Mouse (Mus musculus) right cerebral cortex, adult 18-20 months (tissue): ENCODE results near the gene Eef2k.

Experiments used
- DNase-seq: peaks from one replicate; pipeline ENCODE4 v3.0.0; 2022; ENCODE audit warnings: mixed read lengths

Eef2k gene

DNA sequence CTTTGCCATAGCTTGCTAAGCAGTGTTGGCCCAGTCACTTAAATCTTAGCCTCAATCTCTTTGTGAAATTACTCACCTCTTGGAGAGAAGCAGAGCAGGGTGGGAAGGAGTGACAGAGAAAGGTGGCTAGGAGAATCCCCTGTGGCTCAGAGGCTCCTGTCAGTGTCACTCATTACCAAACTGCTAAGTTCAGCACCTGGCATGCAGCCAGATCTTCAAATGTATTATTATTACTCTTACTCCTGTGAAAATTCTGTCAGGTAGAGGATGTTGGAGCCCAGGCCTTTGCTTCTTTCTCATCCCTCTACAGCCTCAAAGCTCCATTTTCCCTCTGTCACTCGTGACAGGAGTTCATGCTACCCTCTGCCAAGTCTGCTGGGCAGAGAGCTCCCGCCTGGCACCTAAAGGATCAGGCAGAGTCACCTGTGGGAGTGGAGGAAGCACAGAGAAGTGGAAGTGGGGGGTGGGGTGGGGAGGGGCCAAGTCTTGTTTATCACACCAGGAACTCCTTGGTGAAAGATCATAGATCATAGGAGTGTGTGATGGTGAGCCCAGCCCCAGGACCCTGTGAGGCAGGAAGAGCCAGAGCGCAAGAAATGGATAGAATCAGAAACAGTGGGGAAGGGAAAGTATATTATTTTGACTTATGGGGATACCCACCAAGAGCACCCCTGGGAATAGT is 6.3 kb downstream of the Eef2k start:
- no peak for DNase-seq

DNA sequence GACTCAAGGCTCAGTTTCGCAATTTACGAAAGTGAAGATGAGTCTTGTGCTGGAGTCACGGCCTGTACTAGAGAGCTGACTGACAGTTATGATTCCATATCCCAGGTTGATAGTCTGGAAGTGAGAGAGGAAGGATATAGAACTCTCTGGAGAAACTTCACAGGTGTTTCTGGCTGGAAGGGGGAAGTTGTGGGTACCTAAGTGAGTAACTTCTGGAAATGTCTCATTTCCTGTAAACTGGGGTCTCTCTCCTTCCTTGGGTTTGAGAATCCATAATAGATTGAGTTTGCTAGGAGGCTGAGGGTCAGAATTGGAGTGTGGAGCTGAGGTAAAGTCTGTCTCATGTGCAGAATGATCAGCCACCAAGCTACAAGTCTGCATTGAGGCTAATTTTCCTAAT is 7.5 kb downstream of the Eef2k start:
- no peak for DNase-seq

DNA sequence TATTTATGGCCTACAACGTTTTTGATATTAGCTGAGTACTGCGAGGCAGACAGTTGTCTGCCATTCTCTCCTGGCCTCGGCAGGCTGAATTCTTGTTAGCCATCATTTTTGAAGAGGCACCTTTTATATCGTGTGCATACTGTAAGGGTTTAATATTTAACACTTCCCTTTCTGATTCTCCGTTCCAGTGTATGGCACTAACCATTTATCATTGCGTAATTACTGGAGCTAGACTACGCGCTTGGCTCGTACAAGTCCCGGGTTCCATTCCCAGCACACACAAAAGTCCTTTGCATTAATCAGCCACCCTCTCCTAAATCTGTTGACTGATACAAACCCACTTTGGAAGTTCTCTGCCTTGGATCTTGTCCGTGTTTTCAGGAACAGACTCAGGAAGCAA is 17.2 kb downstream of the Eef2k start:
- DNase-seq, result no peak

DNA sequence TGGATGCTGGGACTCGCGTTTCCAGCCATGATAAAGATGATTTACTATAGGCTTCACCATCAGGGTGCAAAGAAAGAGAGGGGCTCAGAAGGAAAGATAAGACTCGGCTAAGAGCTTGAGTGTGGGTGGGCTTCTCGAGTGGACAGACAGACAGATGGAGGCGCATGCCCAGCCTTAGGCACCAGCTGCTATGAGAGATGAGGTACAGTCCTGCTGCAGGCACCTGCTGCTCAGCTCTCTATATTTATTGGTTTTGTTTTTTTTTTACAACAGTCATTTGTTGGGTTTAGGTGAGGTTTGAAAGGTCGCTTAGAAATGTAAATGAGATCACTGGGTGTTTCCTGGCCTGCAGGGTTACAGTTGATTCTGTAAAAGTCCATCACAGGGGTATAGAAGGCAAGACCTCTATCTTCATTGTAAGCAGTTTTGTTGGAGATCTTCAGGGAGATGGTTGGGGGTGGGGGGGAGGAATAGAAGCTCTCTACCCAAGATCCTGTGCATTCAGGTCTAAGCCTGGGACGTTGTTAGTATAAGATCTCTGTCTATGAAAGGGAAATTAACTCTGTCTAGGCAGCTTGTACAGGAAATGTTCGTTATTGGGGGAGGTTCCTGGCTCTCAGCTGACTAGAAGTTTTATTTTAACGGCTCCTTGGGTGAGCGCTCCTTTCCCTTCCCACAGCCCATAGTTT is 18.3 kb downstream of the Eef2k start:
- no peak for DNase-seq

DNA sequence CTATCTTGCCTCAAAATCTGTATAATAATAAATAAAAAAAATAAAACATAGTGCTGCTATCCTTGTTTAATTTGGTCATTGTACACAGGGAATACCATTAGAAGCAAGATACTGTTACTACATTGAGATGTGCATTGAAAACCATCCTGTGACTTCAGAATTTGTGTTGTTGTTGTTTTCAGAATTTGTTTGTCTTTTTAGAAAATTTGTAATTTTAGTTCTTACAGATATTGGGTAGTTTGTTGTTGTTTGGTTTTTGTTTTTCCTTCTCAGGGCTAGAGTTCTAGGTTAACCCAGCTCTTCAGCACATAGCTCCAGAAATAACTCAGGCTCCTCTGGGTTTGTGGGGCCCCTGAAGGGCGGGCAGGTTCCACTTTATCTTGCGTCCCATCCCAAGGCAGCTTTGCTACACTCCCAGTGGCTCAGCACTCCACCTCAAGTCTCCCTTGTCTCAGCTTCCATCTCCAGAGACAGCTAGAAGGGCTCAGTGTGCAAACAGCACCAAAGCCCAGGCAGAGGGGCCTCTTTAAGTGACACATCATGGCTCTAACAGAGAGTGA is 18.9 kb downstream of the Eef2k start:
- no peak for DNase-seq

DNA sequence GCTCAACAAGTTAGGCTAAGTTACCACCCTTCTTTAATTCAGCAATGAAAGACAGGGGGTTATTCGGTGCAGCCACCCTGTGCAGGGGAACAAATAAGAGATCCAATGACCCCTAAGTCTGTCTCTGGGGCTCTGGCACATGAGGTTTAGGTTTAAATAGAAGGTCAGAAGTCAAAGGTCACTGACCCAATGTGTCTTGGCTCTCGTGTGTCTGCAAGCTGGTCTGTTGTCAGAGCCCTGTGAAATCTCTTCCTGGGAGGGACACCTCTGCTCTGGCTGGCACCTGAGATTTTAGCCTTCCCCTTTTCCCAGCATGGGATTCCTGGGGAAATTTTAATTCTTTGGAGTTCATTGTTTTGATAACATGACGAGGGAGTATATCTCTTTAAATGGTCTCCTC is 19.6 kb downstream of the Eef2k start:
- no peak for DNase-seq

DNA sequence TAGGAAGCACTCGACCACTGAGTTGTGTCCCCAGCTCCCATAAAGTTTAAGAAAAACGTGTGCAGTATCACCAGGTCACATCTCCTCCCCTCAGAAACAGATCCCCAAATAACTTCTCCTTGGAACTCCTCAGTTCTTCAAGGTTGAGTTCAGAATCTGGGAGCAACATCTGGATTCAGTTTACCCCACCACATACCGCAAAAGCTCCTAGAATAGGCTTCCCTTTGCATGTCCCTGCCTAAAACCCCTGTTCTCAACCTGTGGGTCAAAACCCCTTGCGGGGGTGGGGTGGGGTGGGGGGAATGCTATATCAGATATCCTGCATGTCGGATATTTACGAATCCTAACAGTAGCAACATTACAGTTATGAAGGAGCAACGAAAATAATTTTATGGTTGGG is 20.0 kb downstream of the Eef2k start:
- DNase-seq, result no peak

DNA sequence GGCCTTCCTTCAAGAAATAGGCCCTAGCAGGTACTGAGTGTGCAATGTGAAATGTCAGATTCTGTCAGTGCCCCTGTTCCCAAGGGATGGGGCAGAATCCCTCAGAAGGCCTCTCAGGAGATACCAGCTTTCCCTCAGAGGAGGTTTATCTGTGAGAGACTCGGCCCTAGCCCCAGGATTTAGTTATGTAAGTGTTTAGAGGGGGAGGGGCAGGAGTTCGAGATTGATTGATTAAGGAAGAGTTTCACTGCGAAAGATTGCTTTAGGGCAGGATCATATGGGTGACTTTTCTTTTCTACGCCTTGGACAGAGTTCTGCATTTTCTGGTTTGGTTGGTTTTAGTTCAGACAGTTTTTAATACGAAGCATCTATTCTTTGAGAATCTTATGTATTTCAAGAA is 20.8 kb downstream of the Eef2k start:
- DNase-seq, result no peak

DNA sequence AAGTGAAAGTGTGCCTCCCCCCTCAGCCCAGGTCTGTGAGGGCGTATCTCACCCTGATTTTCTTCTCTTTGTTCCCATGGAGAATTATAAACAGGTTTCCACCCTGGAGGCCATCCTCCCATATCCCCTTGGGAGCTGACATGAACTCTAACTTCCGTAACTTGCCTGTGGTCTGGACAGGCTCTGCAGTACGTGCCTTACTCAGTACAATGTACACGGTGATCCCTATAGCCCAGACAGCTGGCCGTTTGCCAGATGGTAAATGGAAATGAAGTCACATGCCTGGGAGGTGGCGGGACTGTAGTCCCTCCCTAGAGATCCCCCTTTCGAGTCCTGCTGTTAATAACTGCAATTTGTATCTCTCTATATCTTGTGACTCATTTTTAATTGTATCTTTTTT is 22.5 kb downstream of the Eef2k start:
- DNase-seq, result no peak

DNA sequence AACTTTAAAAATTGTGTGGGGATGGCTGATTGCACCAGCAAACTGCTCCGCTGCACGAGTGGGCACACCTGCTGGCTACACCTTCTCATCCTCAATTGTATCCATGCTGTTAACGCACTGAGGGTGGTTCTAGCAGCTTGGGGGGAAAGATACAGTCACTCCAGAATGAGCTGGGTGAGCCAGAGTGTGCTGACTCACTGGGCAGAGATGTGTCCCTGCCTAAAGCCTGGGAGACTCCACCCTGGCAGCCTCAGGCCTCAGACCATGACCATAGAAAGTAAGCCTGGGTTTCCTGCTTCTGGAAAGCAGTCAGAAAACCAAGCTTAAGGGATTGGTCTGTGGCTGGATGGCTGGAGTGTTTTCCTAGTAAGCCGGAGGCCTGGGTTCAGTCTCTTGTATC is 23.2 kb downstream of the Eef2k start:
- no peak for DNase-seq

DNA sequence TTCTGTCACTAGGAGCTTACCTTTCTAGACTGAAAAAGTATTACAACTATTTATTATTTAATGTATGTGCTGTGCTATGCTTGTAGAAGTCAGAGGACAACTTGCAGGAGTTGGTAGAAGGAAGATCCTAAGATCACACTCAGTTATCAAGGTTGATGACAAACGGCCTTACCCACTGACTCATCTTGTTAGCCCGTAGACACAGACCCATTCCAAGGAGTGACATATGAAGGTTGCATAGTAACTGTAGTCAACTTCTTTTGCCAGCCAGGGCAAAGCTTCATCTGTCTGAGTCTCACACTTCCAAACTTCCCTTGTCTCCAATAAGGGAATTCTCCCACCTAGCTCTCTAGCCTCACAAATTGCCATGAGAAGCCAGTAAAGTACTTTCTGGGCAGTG is 24.1 kb downstream of the Eef2k start:
- no peak for DNase-seq

DNA sequence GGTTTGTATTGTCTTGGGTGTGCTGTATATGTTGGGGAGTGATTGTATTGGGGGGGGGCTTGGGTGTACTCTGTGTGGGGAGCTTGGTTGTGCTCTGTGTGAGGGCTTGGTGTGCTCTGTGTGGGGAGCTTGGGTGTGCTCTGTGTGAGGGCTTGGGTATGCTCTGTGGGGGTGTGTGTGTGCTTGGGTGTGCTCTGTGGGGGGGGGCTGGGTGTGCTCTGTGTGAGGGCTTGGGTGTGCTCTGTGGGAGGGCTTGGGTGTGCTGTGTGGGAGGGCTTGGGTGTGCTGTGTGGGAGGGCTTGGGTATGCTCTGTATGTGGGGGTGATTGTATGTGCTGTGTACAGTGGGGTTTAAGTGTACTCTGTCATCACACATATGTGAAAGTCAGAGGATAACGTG is 25.1 kb downstream of the Eef2k start:
- DNase-seq, result no peak

DNA sequence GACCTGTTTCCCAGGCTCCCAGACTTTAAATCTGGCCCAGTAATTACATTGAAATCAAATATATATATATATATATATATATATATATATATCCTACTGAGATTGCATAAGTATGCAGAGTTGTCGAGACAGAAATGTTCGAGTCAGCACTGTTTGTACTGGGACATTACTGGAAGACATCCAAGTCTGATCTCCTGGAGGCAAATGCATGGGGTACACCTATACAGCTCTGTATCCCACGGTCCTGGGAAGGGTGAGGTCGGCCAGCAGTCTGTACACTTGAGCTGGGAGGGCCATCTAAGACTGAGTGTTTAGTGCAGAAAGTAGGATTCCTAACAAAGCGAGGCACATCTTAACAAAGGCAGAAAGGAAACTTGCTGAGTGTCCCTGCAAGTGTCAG is 27.3 kb downstream of the Eef2k start:
- DNase-seq, result peak; percentile 46

DNA sequence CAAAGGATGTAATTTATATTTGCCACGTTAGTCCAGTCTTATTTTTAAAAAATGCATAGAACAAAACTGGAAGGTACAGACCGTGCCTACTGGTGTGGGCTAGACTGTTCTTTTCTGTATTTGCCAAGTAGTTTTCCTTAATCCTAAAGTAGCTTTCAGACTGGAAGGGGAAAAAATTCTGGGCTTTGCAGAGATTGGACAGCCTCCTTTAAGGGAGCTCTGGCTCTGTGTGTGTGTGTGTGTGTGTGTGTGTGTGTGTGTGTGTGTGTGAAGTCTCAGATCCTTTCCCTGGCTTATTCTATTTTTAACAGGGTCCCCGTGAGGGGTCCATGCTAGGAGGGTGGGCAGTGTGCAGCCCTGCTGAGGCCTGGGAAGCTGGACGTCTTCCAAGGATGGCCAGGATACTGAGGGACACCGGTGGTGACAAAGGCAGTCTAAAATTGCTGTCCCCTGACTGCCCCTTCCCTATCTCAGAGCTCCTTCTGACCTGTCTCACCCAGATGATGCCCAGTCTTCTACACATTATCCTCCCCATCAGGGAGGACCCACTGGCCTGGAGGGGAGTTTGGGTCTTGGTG is 27.9 kb downstream of the Eef2k start:
- DNase-seq, result no peak

DNA sequence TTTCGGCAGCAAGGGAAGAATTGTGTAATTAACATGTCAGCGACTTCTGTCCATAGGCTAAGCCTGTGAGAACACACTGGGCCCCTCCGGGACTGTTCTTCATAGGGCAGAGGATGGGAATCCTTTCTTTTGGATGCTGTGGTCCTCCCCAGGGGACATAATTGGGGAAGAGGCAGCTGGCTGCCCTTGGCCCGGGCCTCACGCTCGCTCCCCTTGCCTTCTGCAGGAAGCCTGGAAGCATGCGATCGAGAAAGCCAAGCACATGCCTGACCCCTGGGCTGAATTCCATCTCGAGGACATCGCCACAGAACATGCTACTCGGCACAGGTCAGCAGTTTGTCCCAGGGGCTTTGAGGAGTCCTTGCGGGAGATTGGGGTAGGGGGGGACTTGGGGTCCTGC is 30.5 kb downstream of the Eef2k start:
- no peak for DNase-seq

DNA sequence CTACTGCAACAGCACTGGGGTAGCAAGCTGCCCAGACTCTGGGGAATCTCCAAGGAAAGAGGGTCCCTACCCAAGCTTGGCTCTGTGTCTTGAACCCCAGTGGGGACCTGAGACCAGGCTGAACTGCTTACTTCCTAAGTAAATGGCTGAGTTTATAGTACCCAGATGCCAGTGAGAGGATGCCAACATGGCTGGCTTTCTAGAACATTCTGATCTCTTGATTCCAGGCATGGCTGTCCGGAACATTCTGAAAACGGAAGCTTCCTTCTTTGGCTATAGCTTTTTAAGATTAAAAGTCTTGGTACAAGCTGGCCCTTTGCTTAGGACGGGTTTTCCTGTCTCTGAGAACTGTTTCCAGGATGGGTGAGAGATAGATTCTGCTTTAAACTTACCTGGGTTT is 31.4 kb downstream of the Eef2k start:
- DNase-seq, result no peak

DNA sequence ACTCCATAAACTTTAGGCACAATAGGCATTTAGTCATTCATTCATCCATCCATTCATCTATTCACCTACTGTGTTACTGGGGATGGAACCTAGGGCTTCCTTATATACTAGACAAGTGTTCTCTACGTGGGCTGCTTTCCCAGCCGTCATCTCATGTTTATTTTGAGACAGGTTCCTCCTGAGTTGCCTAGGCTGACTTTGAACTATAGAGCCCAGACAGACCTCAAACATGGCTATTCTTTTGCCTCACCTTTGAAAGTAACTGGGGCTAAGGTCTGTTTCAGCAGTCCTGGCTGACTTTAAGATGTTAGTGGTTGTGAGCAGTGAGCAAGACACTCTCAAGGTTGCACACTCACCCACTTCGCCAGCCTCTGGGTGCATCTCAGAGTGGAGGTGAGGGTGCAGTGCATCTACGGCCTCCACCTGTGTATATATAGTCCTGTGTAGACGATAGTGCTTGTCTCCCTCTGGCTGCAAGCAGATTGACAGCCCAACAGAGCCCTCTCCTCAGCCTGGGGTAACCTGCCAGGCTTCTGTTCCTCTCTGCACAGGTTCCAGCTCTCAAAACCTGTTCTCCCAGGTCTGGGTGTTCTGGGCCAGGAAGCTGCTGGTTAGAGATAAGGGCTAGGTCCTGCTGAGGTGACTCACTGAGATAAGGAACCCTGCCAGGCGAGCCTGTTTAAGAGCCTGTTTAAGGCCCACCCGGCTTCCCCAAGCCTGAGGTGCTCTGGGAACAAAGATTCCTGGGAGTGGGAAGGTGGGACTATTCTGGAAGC is 32.3 kb downstream of the Eef2k start:
- DNase-seq, result no peak

DNA sequence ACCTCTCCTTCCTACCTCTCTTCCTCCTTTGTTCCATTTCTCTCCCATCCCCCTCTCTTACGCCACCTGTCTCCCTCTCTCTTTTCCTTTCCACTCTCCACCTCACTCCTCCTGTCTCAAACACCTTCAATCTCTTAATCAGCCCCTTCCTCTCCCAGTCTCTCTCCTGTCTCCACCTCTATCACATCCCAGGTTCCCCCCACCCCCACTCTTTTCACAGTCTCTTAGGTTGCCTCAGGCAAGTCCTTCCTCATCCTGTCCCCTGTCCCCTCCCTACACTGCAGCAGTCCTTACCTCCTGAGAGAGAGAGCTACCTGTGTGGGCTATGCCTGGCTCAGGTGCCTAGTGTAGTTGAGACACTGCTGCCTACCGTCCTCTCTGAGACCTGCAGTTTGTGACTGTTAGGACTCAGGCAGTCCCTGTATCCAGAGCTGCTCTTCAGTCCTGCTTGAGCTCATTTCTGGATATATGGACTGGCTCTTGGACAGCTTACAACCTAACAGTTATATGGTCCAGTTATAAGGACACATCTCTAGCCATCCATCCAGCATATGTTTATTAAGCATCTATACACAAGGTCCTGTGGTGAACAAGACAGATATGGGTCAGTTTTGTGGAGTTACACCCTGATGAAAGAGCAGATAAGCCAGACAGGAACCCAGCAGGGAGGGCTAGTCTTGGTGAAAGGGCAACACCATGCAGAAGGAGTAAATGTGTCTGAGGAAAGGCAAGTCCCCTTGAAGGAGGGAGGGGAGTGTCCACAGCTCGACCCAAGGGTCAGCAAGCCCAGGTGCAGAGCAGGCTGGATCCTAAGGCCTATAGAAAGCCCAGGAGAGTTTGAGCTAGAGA is 33.1 kb downstream of the Eef2k start:
- DNase-seq, result no peak

DNA sequence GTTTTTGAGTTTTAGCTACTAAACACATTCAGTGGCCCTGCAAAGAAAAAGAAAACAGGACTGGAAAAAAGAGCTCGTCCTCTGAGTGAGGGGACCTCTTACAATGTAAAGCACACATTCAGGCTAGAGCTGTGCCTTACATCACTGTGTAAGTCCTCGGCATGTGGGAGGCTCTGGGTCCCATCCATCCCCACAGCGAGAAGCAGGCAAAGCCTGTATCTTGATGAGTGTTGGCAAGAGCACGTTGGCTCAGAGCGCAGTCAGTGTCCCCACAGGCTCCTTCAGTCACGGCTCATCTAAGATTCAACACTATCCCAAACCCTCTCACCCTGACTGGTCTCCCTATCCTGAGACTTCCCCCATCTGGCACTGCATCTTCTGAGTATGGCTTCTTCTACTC is 35.6 kb downstream of the Eef2k start:
- DNase-seq, result peak; percentile 53

DNA sequence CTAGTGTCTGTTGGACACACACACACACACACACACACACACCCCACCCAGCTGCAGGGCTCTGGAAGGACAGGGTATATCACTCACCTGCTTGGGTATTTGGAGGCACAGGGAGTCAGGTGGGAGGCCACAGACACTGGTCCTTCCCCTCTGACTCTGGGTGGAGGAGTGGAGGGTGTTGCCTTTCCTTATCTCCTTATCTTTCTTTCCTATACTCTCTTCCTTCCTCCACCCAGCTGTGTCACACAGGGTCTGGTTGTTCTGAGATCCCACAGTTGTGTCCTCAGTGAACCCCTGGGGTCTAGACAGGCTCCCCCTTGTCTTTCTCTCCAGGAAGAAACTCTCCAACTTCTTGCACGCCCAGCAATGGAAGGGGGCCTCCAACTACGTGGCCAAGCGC is 37.3 kb downstream of the Eef2k start:
- no peak for DNase-seq

DNA sequence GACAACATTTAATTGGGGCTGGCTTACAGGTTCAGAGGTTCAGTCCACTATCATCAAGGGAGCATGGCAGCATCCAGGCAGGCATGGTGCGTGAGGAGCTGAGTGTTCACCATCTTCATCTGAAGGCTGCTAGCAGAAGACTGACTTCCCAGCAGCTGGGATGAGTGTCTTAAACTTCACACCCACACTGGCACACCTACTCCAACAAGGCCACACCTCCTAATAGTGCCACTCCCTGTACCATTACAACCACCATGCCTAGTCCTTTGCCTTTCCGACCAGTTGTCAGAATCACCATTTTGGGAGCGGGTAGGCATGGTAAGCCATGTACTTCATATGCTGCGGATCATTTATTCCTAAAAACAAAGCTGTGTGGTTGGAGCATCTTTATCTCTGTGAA is 38.1 kb downstream of the Eef2k start:
- DNase-seq, result no peak

DNA sequence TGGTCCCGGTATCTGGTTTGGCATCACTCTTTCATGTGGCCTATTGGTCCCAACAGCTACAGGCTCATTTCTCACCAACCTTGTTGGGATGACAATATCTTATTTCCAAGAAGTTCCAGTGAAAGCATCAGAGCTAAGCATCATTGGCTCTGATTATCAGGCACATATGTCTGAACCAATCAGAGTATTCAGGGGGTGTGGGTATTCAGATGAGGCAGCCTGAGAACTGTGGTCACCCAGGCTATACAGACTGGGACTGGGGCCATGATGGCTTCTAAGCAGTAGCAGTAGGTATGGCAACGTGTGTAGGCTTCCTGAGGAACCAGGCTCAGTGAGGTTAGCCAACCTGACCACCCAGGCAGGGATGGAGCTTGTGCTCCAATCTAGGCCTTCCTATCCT is 38.8 kb downstream of the Eef2k start:
- no peak for DNase-seq

DNA sequence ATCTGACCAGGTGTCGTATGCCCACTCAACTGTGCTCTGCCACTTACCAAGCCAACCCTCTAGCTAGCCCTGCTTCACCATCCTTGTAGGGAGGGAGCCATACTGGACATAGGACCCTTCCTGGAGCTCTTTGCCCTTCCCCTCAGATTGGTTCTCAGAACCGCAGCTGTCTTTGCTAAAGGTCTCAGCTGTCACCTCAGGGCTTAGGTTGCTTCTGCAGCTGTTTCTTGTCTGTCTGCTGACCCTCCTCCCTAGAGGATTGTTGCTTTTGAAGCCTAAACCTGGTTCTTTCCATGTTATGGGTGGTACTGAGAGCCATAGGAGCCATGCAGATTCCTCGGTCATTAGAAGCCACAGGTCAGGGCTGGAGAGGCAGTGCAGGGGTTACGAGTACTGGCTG is 40.0 kb downstream of the Eef2k start:
- DNase-seq, result no peak
